Mouse (Mus musculus) heart, postnatal 0 days (tissue): ENCODE measurements around the gene Olfr376. TPM values are rescaled to one million over a fixed set of nuclear protein-coding genes. Genes with fewer than 3 reads are reported as not detected.

Experiments used
- ATAC-seq: fragments of 200-750 bp; cut with Nextera tagmentation; 2 replicates; pipeline ENCODE4 v1.8.0; 2017; ENCODE audit warnings: low read depth, moderate number of reproducible peaks, moderate library complexity; ENCODE audit not compliant: insufficient read depth
- DNase-seq: peaks from one replicate; pipeline ENCODE4 v3.0.0-alpha.2; 2016; ENCODE audit warnings: low spot score
- H3K27ac ChIP-seq: fragments of 300-500 bp; sonication (generic); 2 replicates; pipeline ENCODE4 v1.5.1; 2014; ENCODE audit warnings: low read depth, mild to moderate bottlenecking
- H3K27me3 ChIP-seq: fragments of 300-500 bp; sonication (generic); 2 replicates; pipeline ENCODE4 v1.6.1; 2014; ENCODE audit warnings: low read length, mixed read lengths; ENCODE audit not compliant: control insufficient read depth, insufficient read depth
- H3K36me3 ChIP-seq: fragments of 300-500 bp; sonication (generic); replicated peaks from 2 replicates; pipeline ENCODE4 v1.6.1; 2014; ENCODE audit warnings: low read length, mixed read lengths; ENCODE audit not compliant: control insufficient read depth, insufficient read depth
- H3K4me1 ChIP-seq: fragments of 300-500 bp; sonication (generic); 2 replicates; pipeline ENCODE4 v1.6.1; 2014; ENCODE audit warnings: antibody characterized with exemption; ENCODE audit not compliant: control insufficient read depth, insufficient read depth
- H3K4me2 ChIP-seq: fragments of 300-500 bp; sonication (generic); 2 replicates; pipeline ENCODE4 v1.6.1; 2014; ENCODE audit warnings: low read depth, mild to moderate bottlenecking, low read length, moderate library complexity
- H3K4me3 ChIP-seq: fragments of 300-500 bp; sonication (generic); 2 replicates; pipeline ENCODE4 v1.5.1; 2014; ENCODE audit warnings: low read depth, low read length
- H3K9ac ChIP-seq: fragments of 300-500 bp; sonication (generic); replicated peaks from 2 replicates; pipeline ENCODE4 v1.6.1; 2014; ENCODE audit warnings: low read depth, low read length, mixed read lengths
- H3K9me3 ChIP-seq: fragments of 300-500 bp; sonication (generic); replicated peaks from 2 replicates; pipeline ENCODE4 v1.6.1; 2016; ENCODE audit warnings: low read length; ENCODE audit not compliant: control insufficient read depth
- CTCF ChIP-seq: IDR thresholded peaks from 2 replicates; pipeline ENCODE4 v1.5.1; 2016; ENCODE audit warnings: antibody characterized with exemption, control low read depth, low read depth
- EP300 ChIP-seq: IDR thresholded peaks from 2 replicates; pipeline ENCODE4 v1.6.1; 2016; ENCODE audit warnings: antibody characterized with exemption, low read depth
- WGBS: fragments of 180-500 bp; shearing (Covaris S2); extraction: QIAGEN DNeasy Blood & Tissue Kit; methylation state at CpG from one replicate; pipeline ENCODE4 v1.1.7; 2014; 5-methylcytosine and 5-hydroxymethylcytosine counted together
- polyA plus RNA-seq: library from polyadenylated mRNA; unstranded; fragments of >200 nt; fragmentation: Nextera tagmentation; extraction: Ambion mirVana; gene quantifications from 2 replicates; pipeline ENCODE4 v1.2.1, GENCODE M21; 2015
- total RNA-seq: library from RNA; depleted of rRNA; stranded (reverse); fragments of >200 nt; gene quantifications from 2 replicates; pipeline ENCODE4 v1.2.3, GENCODE M21; 2014; ENCODE audit warnings: low replicate concordance; rRNA removed

The Olfr376 gene
- not detected in 2 replicates for total RNA-seq
- polyA plus RNA-seq: not detected in 2 replicates

DNA sequence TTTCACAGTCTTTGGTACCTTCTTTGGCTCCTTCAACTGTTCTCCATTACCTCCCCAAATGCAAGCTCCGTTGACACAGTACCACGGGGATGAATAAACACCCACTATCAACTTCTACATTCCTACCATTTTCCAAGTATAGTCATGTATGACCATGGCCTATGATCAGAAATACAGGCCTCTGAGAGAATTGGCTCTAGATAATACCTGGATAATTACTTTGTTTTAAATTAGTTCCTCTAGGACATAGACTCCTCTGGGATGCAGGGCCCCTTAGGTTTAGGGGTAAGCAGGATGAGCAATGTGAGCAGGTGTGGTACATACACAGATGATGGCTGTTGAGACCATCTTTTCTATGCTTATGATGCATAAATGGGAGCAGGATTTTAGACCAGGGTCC lies at the start of gene Olfr376:
Gene Olfr376 (plus strand): TSS at position 301 of the 400 bp plus-strand sequence.
- no peak within 1 kb of the TSS for H3K4me3 ChIP-seq
- no peak within 1 kb of the TSS for H3K9ac ChIP-seq
- no peak for ATAC-seq
- no peaks in the 10 kb centered on the region for H3K27me3 ChIP-seq
- no peak for DNase-seq
- no peak within 1 kb of the TSS for H3K4me2 ChIP-seq
- H3K27ac ChIP-seq: no peak within 1 kb of the TSS
- 57% methylated on average over 2 of the region's 2 CpGs for WGBS
- no peaks in the 10 kb centered on the region for H3K9me3 ChIP-seq
- H3K4me1 ChIP-seq: no peaks in the 10 kb centered on the region
- TF ChIP-seq EP300 (no peak), CTCF (no peak)
- no peaks in the 10 kb centered on the region for H3K36me3 ChIP-seq

DNA sequence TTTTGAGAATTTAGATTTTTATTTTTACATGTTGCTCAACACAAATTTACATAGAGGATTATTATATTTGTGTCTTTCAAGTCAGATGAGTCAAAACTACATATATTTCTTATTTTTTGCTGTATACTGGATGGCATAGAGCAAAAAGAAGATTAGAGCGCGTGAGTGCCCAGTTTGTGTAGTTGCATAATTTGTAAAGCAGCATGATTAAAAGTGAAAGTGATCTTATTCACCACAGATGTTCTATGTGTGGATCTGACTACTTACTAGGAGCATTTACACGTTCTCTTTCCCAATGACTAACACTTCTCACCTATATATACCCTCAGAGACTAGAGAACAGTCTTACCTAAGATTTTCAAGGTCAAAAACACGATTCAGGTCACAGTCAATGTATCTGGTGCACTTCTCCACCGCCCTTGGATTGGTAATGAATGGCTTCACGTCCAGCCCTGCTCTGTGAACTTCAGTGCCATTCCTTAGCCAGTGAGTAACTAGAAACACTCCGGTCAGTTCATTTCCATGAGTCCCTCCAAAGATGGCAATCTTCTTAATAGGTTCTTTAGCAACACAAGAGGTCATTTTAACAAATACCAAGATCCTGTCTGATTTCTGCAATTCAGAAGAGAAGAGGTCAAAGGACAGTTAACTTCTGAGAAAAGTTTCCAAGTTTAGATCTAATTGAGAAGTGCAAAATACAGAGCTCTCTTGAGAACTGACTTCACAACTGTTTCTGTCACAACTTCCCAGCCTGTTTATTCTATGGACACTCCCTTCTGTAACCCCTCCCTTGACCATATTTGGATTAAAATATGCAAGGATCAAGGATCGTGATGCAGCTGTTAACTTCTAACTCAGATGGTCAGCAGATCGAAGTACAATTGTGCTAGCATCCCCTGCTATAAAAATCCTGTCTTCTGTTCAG lies 46.9 kb upstream of the Olfr376 start:
- H3K27ac ChIP-seq: no peak overlapping the region
- H3K4me3 ChIP-seq: no peak overlapping the region
- H3K36me3 ChIP-seq: no peaks in the 10 kb centered on the region
- ATAC-seq: no peak
- TF ChIP-seq CTCF: no peak
- no peak for TF ChIP-seq EP300
- no peaks in the 10 kb centered on the region for H3K27me3 ChIP-seq
- 64% methylated on average over 9 of the region's 9 CpGs for WGBS
- no peak overlapping the region for H3K9ac ChIP-seq
- H3K4me1 ChIP-seq: no peaks in the 10 kb centered on the region
- H3K9me3 ChIP-seq: no peaks in the 10 kb centered on the region
- DNase-seq: no peak
- no peak overlapping the region for H3K4me2 ChIP-seq

DNA sequence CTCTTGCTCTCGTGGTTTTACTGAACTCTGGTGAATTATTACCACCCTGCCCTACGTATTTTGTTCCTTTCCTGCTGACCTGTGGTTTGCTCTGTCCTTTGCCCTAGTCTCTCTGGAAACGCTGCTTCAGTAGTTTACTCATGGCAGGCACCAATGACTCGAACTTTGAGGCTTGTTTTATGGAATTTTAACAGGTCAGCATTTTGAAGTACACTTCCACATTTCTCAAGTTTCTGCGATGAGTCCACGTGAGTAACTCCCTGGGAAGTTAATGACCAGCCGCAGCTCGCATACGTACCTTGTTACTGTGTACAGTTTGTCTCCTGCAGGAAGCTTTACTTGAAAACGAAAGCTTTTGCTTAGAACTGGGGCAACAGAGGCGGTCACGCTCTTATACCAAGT lies 44.6 kb upstream of the Olfr376 start:
- no peaks in the 10 kb centered on the region for H3K36me3 ChIP-seq
- H3K27ac ChIP-seq: no peak overlapping the region
- no peak overlapping the region for H3K4me2 ChIP-seq
- H3K4me1 ChIP-seq: no peaks in the 10 kb centered on the region
- H3K9me3 ChIP-seq: no peaks in the 10 kb centered on the region
- H3K9ac ChIP-seq: no peak overlapping the region
- H3K4me3 ChIP-seq: no peak overlapping the region
- 58% methylated on average over 12 of the region's 12 CpGs for WGBS
- no peaks in the 10 kb centered on the region for H3K27me3 ChIP-seq
- ATAC-seq: no peak
- TF ChIP-seq EP300 (no peak), CTCF (no peak)
- DNase-seq: no peak

DNA sequence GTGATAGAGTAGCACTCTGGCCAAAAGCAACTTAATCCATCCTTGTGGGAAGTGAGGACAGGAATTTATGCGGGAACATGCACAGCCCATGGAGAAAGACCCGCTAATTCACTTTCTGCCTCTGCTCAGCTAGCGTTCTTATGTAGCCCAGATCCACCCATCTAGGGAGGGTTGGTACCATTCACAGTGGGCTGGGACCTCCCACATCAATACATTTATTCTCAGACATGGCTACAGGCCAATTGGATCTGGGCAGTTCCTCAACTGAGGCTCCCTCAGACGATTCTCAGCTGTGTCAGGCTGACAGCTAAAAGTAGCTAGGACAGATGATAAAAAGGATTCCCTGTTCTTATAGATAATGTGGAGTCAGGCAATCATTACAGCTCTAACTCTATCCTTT lies 43.7 kb upstream of the Olfr376 start:
- no peaks in the 10 kb centered on the region for H3K4me1 ChIP-seq
- no peak for DNase-seq
- H3K27me3 ChIP-seq: no peaks in the 10 kb centered on the region
- no peak overlapping the region for H3K4me2 ChIP-seq
- H3K4me3 ChIP-seq: no peak overlapping the region
- H3K36me3 ChIP-seq: no peaks in the 10 kb centered on the region
- TF ChIP-seq CTCF (no peak), EP300 (no peak)
- no peak for ATAC-seq
- 46% methylated on average over 4 of the region's 4 CpGs for WGBS
- H3K9me3 ChIP-seq: no peaks in the 10 kb centered on the region
- no peak overlapping the region for H3K9ac ChIP-seq
- H3K27ac ChIP-seq: no peak overlapping the region

DNA sequence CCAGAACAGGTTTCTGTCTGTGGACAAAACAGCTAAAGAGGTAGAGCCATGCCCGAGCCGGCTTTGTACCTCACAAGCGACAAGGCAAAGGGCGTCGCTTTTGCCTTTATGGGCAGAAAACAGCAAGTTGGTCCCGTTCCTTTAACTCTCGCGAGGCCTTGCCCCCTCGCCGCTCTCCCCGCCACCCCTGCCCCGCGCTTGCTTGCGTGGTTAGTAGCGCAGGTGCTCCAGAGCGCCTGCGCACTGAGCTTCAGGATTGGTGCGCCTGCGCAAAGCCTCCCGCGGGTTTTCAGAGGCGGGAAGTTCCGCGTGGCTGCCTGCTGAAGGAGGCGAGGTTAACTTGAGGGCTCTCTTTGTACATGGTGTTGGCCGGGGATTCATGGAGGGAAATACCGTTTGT lies 41.6 kb upstream of the Olfr376 start, which contains the start of the genes Aspa, Gm49340 and Spata22:
Gene Aspa (minus strand): TSS at position 155 of the 400 bp plus-strand sequence.
Gene Gm49340 (plus strand): TSS at position 300 of the 400 bp plus-strand sequence.
Gene Spata22 (plus strand): TSS at position 300 of the 400 bp plus-strand sequence.
- no peak for DNase-seq
- 72% methylated on average over 27 of the region's 27 CpGs for WGBS
- H3K36me3 ChIP-seq: no peaks in the 10 kb centered on the region
- no peaks in the 10 kb centered on the region for H3K9me3 ChIP-seq
- TF ChIP-seq EP300: no peak
- no peak for TF ChIP-seq CTCF
- no peaks in the 10 kb centered on the region for H3K4me1 ChIP-seq
- no peaks in the 10 kb centered on the region for H3K27me3 ChIP-seq
- H3K9ac ChIP-seq: no peak within 1 kb of the TSS
- no peak within 1 kb of the TSS for H3K27ac ChIP-seq
- H3K4me2 ChIP-seq: no peak within 1 kb of the TSS
- no peak for ATAC-seq
- no peak within 1 kb of the TSS for H3K4me3 ChIP-seq
